Mouse (Mus musculus) myocyte (in vitro differentiated cells): ENCODE data around the gene Them7. TPM values are rescaled to one million over a fixed set of nuclear protein-coding genes. Genes with fewer than 3 reads are reported as not detected.

Source experiments
- H3K27me3 ChIP-seq: one replicate; pipeline ENCODE4 v1.6.1; 2011; ENCODE audit not compliant: control insufficient read depth, insufficient read depth, insufficient read length
- H3K36me3 ChIP-seq: one replicate; pipeline ENCODE4 v1.6.1; 2011; ENCODE audit not compliant: control insufficient read depth, insufficient read depth
- H3K4me2 ChIP-seq: one replicate; pipeline ENCODE4 v1.6.1; 2011; ENCODE audit warnings: low read depth, control low read depth
- H3K4me3 ChIP-seq: one replicate; pipeline ENCODE4 v1.5.1; 2011; ENCODE audit warnings: mild to moderate bottlenecking, control low read depth, moderate library complexity
- H3K79me2 ChIP-seq: one replicate; pipeline ENCODE4 v1.6.1; 2011; ENCODE audit not compliant: control insufficient read depth, insufficient read depth
- H3ac ChIP-seq: one replicate; pipeline ENCODE4 v1.6.1; 2011; ENCODE audit not compliant: control insufficient read depth, insufficient read length
- CEBPB ChIP-seq: IDR thresholded peaks from 2 replicates; pipeline ENCODE4 v1.6.1; 2011; ENCODE audit warnings: mild to moderate bottlenecking, moderate library complexity; ENCODE audit not compliant: poor library complexity, insufficient read depth, severe bottlenecking
- E2F4 ChIP-seq: IDR thresholded peaks from one replicate; pipeline ENCODE4 v1.6.1; 2011; ENCODE audit warnings: mild to moderate bottlenecking, control low read depth, moderate library complexity; ENCODE audit not compliant: insufficient read depth
- MAX ChIP-seq: IDR thresholded peaks from one replicate; pipeline ENCODE4 v1.6.1; 2011; ENCODE audit warnings: low read depth, mild to moderate bottlenecking, control low read depth
- MYOD1 ChIP-seq, 3 experiments: IDR thresholded peaks; one replicate each; pipeline ENCODE4 v1.6.1; 2011; ENCODE audit warnings: control low read depth in 2 of 3, low read depth in 2 of 3, mild to moderate bottlenecking in 2 of 3, moderate library complexity in 1 of 3; ENCODE audit not compliant: insufficient read length in 2 of 3, control insufficient read depth in 1 of 3
- MYOG ChIP-seq, 3 experiments: IDR thresholded peaks; one replicate each; pipeline ENCODE4 v1.6.1; 2011; ENCODE audit warnings: control low read depth in 2 of 3, low read depth in 2 of 3, mild to moderate bottlenecking in 2 of 3; ENCODE audit not compliant: insufficient read length in 2 of 3, control insufficient read depth in 1 of 3, insufficient read depth in 1 of 3
- POLR2A ChIP-seq: IDR thresholded peaks from one replicate; pipeline ENCODE4 v1.6.1; 2011; ENCODE audit warnings: low read depth, mild to moderate bottlenecking, control low read depth, moderate library complexity; ENCODE audit not compliant: insufficient read length
- POLR2AphosphoS2 ChIP-seq: IDR thresholded peaks from one replicate; pipeline ENCODE4 v1.6.1; 2011; ENCODE audit warnings: low read depth, control low read depth; ENCODE audit not compliant: insufficient read length
- REST ChIP-seq: IDR thresholded peaks from one replicate; pipeline ENCODE4 v1.6.1; 2011; ENCODE audit warnings: mild to moderate bottlenecking, control low read depth, moderate library complexity; ENCODE audit not compliant: insufficient read depth, insufficient read length
- SRF ChIP-seq: IDR thresholded peaks from one replicate; pipeline ENCODE4 v1.6.1; 2011; ENCODE audit warnings: low read depth; ENCODE audit not compliant: control insufficient read depth, insufficient read length
- TCF12 ChIP-seq: IDR thresholded peaks from one replicate; pipeline ENCODE4 v1.6.1; 2011; ENCODE audit warnings: mild to moderate bottlenecking, control low read depth; ENCODE audit not compliant: poor library complexity, insufficient read depth, severe bottlenecking
- TCF3 ChIP-seq: IDR thresholded peaks from one replicate; pipeline ENCODE4 v1.6.1; 2011; ENCODE audit warnings: low read depth, control low read depth; ENCODE audit not compliant: insufficient read length
- USF1 ChIP-seq: IDR thresholded peaks from one replicate; pipeline ENCODE4 v1.6.1; 2011; ENCODE audit warnings: low read depth, mild to moderate bottlenecking, control low read depth, moderate library complexity
- polyA plus RNA-seq: library from polyadenylated mRNA; unstranded; fragments of >200 nt; fragmentation: generic; extraction: Trizol; gene quantifications from one replicate; pipeline ENCODE4 v1.2.1, GENCODE M21; 2012; ENCODE audit warnings: missing spikeins

Them7 gene
- polyA plus RNA-seq, 1 experiment, result not detected

GRCm38 (mm10) chr2:105251978-105252377 is 27.9 kb downstream of the Them7 start:
- no peaks in the 10 kb centered on the region for H3K27me3 ChIP-seq
- no peak overlapping the region for H3K4me2 ChIP-seq
- no peak for TF ChIP-seq POLR2A
- no peak for TF ChIP-seq TCF3
- no peaks in the 10 kb centered on the region for H3K36me3 ChIP-seq
- no peak overlapping the region for H3ac ChIP-seq
- no peaks in the 10 kb centered on the region for H3K79me2 ChIP-seq
- no peak overlapping the region for H3K4me3 ChIP-seq

- H3K27me3 ChIP-seq, result no peaks in the 10 kb centered on the region
- H3K4me2 ChIP-seq, result no peak overlapping the region
- no peak overlapping the region for H3ac ChIP-seq
- no peaks in the 10 kb centered on the region for H3K79me2 ChIP-seq
- no peaks in the 10 kb centered on the region for H3K36me3 ChIP-seq
- no peak for TF ChIP-seq MYOD1 (IDR thresholded peaks at IDR 0.05; ENCODE audit: control insufficient read depth in 1 of 3, insufficient read length in 2 of 3, low read depth in 2 of 3)
- no peak for TF ChIP-seq E2F4
- no peak for TF ChIP-seq REST
- no peak for TF ChIP-seq POLR2AphosphoS2
- no peak for TF ChIP-seq MYOG (IDR thresholded peaks at IDR 0.05; ENCODE audit: control insufficient read depth in 1 of 3, insufficient read depth in 1 of 3, insufficient read length in 2 of 3, low read depth in 2 of 3)
- no peak for TF ChIP-seq TCF3
- no peak for TF ChIP-seq POLR2A
- no peak for TF ChIP-seq MAX
- TF ChIP-seq TCF12, result no peak
- no peak for TF ChIP-seq CEBPB
- no peak for TF ChIP-seq SRF
- no peak for TF ChIP-seq USF1
- H3K4me3 ChIP-seq, result no peak overlapping the region
Observed at GRCm38 (mm10) chr2:105252824-105253223, 28.7 kb downstream of the Them7 start.

GRCm38 (mm10) chr2:105255457-105255856 is 31.3 kb downstream of the Them7 start:
- no peak overlapping the region for H3K4me2 ChIP-seq
- no peak overlapping the region for H3ac ChIP-seq
- H3K36me3 ChIP-seq, result no peaks in the 10 kb centered on the region
- no peak overlapping the region for H3K4me3 ChIP-seq
- TF ChIP-seq MYOD1 (IDR thresholded peaks at IDR 0.05; ENCODE audit: control insufficient read depth in 1 of 3, insufficient read length in 2 of 3, low read depth in 2 of 3), result no peak
- TF ChIP-seq POLR2AphosphoS2, result no peak
- TF ChIP-seq POLR2A, result no peak
- no peak for TF ChIP-seq SRF
- no peak for TF ChIP-seq MAX
- H3K27me3 ChIP-seq, result no peaks in the 10 kb centered on the region
- no peaks in the 10 kb centered on the region for H3K79me2 ChIP-seq

- H3K27me3 ChIP-seq, result no peaks in the 10 kb centered on the region
- no peaks in the 10 kb centered on the region for H3K79me2 ChIP-seq
- no peak overlapping the region for H3K4me3 ChIP-seq
- TF ChIP-seq TCF3 (no peak), MAX (no peak), USF1 (no peak), CEBPB (no peak), POLR2AphosphoS2 (no peak), POLR2A (no peak), REST (no peak), SRF (no peak), TCF12 (no peak), E2F4 (no peak), MYOG (IDR thresholded peaks at IDR 0.05; ENCODE audit: control insufficient read depth in 1 of 3, insufficient read depth in 1 of 3, insufficient read length in 2 of 3, low read depth in 2 of 3) (no peak), MYOD1 (IDR thresholded peaks at IDR 0.05; ENCODE audit: control insufficient read depth in 1 of 3, insufficient read length in 2 of 3, low read depth in 2 of 3) (no peak)
- H3K36me3 ChIP-seq, result no peaks in the 10 kb centered on the region
- H3ac ChIP-seq, result no peak overlapping the region
- no peak overlapping the region for H3K4me2 ChIP-seq
Observed at GRCm38 (mm10) chr2:105256427-105257071, 32.4 kb downstream of the Them7 start.

GRCm38 (mm10) chr2:105257376-105257775 is 33.3 kb downstream of the Them7 start:
- H3ac ChIP-seq, result no peak overlapping the region
- H3K36me3 ChIP-seq, result no peaks in the 10 kb centered on the region
- peaks cover 1% of the 10 kb centered on the region for H3K27me3 ChIP-seq
- H3K79me2 ChIP-seq, result no peaks in the 10 kb centered on the region
- no peak overlapping the region for H3K4me3 ChIP-seq
- H3K4me2 ChIP-seq, result no peak overlapping the region
- TF ChIP-seq TCF3 (no peak), REST (no peak), E2F4 (no peak), USF1 (no peak), TCF12 (no peak), MYOD1 (IDR thresholded peaks at IDR 0.05; ENCODE audit: control insufficient read depth in 1 of 3, insufficient read length in 2 of 3, low read depth in 2 of 3) (no peak), MAX (no peak), MYOG (IDR thresholded peaks at IDR 0.05; ENCODE audit: control insufficient read depth in 1 of 3, insufficient read depth in 1 of 3, insufficient read length in 2 of 3, low read depth in 2 of 3) (no peak), POLR2AphosphoS2 (no peak), CEBPB (no peak), POLR2A (no peak), SRF (no peak)
